Mouse (Mus musculus) MEL (cell line): ENCODE results near the gene Smok2b.

Experiments
- CHD1 ChIP-seq: IDR thresholded peaks from 2 replicates; pipeline ENCODE4 v1.6.1; 2012; ENCODE audit warnings: low read depth, mild to moderate bottlenecking, inconsistent platforms, low read length, improper control_type of control experiment
- CHD2 ChIP-seq: IDR thresholded peaks from 2 replicates; pipeline ENCODE4 v1.6.1; 2011; ENCODE audit warnings: low read length, improper control_type of control experiment
- E2F4 ChIP-seq: IDR thresholded peaks from 2 replicates; pipeline ENCODE4 v1.6.1; 2011; ENCODE audit warnings: low read depth, low read length, improper control_type of control experiment, borderline replicate concordance
- POLR2AphosphoS5 ChIP-seq: IDR thresholded peaks from 2 replicates; pipeline ENCODE4 v1.6.1; 2012; ENCODE audit warnings: low read depth, borderline replicate concordance, mild to moderate bottlenecking, inconsistent platforms, low read length, moderate library complexity, mixed read lengths
- SIN3A ChIP-seq: IDR thresholded peaks from 2 replicates; pipeline ENCODE4 v1.6.1; 2012; ENCODE audit warnings: low read length, improper control_type of control experiment, inconsistent platforms
- USF2 ChIP-seq, 2 experiments: IDR thresholded peaks; 2 replicates each; pipeline ENCODE4 v1.6.1; 2011 to 2012; ENCODE audit warnings: improper control_type of control experiment in 2 of 2, low read length in 2 of 2, borderline replicate concordance in 1 of 2, inconsistent platforms in 1 of 2, low read depth in 1 of 2, mild to moderate bottlenecking in 1 of 2; ENCODE audit not compliant: insufficient read depth in 1 of 2
- ZC3H11A ChIP-seq: IDR thresholded peaks from 2 replicates; pipeline ENCODE4 v1.6.1; 2012; ENCODE audit warnings: low read depth, mild to moderate bottlenecking, inconsistent platforms, low read length, improper control_type of control experiment

DNA sequence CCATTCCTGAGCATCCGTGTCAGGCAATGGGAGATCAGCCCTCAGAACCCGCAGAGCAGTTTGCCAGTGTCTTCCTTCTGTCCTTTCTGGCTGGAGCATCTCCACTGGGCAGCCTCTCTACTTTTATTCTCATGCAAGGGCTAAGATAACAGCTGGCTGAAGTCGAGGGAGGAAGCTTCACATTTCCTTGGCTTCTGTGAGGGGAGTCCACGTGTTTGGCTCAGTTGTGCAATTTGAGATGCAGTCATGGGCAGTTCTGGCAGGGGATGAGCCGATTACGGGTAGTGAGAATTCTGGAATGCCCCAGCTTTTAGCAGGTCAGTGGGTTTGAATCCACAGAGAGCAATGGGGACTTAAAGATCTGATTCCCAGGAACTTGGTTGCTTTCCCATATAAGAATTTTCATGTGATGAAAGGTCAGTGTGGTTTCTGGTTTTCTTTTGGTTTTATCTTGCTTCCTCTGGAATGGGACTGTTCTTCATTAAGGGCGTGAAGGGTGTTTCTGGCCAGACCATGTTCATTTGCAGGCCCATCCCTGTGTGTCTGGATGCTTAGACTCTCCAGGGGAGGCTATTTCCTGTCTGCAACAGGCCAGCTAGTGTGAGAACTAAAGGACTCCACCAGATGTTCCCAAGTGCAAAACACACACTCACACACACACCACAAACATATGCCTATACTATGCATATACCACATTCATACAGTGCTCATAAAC, 17.8 kb upstream of the Smok2b start:
- no peak for TF ChIP-seq E2F4
- TF ChIP-seq SIN3A, result no peak
- TF ChIP-seq USF2 (IDR thresholded peaks at IDR 0.05; ENCODE audit: borderline replicate concordance in 1 of 2, insufficient read depth in 1 of 2, low read depth in 1 of 2, low read length in 2 of 2), result no peak
- no peak for TF ChIP-seq CHD1
- no peak for TF ChIP-seq POLR2AphosphoS5
- TF ChIP-seq CHD2, result no peak
- no peak for TF ChIP-seq ZC3H11A
